Mouse (Mus musculus): ENCODE results near the gene Slc43a2. TPM values are rescaled to one million over a fixed set of nuclear protein-coding genes. Genes with fewer than 3 reads are reported as not detected.

The Slc43a2 gene
- polyA plus RNA-seq, 1 experiment from 2014 or later: 20.2 TPM

Small RNA genes lying within 50 kb of the gene (microRNA-seq; reads per million reads assigned to microRNA genes)
- gene Mir3971: not detected

Other genes starting within 250 kb of the Slc43a2 start
- 49.1 and 49.6 TPM in 2 replicates for gene Rpa1, start 183.4 kb upstream of the Slc43a2 start, polyA plus RNA-seq (2015; fragmentation: Nextera tagmentation; extraction: Ambion mirVana)
- 16.8 and 17.2 TPM in 2 replicates for gene Smyd4, start 183.3 kb upstream of the Slc43a2 start, polyA plus RNA-seq (2015; fragmentation: Nextera tagmentation; extraction: Ambion mirVana)
- gene Serpinf1, start 109.0 kb upstream of the Slc43a2 start, polyA plus RNA-seq (2015; fragmentation: Nextera tagmentation; extraction: Ambion mirVana): 29.8 and 42.7 TPM in 2 replicates
- 0.37 TPM in 1 of 2 replicates, not detected in the other for gene Serpinf2, start 92.1 kb upstream of the Slc43a2 start, polyA plus RNA-seq (2015; fragmentation: Nextera tagmentation; extraction: Ambion mirVana)
- 8.4 and 8.7 TPM in 2 replicates for gene Wdr81, start 77.0 kb upstream of the Slc43a2 start, polyA plus RNA-seq (2015; fragmentation: Nextera tagmentation; extraction: Ambion mirVana)
- 2.2 and 2.8 TPM in 2 replicates for gene Tlcd2, start 70.0 kb upstream of the Slc43a2 start, polyA plus RNA-seq (2015; fragmentation: Nextera tagmentation; extraction: Ambion mirVana)
- 54.8 and 56.4 TPM in 2 replicates for gene Prpf8, start 44.9 kb upstream of the Slc43a2 start, polyA plus RNA-seq (2015; fragmentation: Nextera tagmentation; extraction: Ambion mirVana)
- 1.9 and 2.0 TPM in 2 replicates for gene Rilp, start 21.6 kb upstream of the Slc43a2 start, polyA plus RNA-seq (2015; fragmentation: Nextera tagmentation; extraction: Ambion mirVana)
- 4.6 and 5.2 TPM in 2 replicates for gene Scarf1, start 18.2 kb upstream of the Slc43a2 start, polyA plus RNA-seq (2015; fragmentation: Nextera tagmentation; extraction: Ambion mirVana)
- 103 and 116 TPM in 2 replicates for gene Pitpna, start 56.4 kb downstream of the Slc43a2 start, polyA plus RNA-seq (2015; fragmentation: Nextera tagmentation; extraction: Ambion mirVana)
- gene Inpp5k, start 99.3 kb downstream of the Slc43a2 start, polyA plus RNA-seq (2015; fragmentation: Nextera tagmentation; extraction: Ambion mirVana): 45.1 and 47.0 TPM in 2 replicates
- 9.4 and 9.8 TPM in 2 replicates for gene Myo1c, start 118.8 kb downstream of the Slc43a2 start, polyA plus RNA-seq (2015; fragmentation: Nextera tagmentation; extraction: Ambion mirVana)
- 117 and 118 TPM in 2 replicates for gene Crk, start 147.6 kb downstream of the Slc43a2 start, polyA plus RNA-seq (2015; fragmentation: Nextera tagmentation; extraction: Ambion mirVana)
- 1,262 and 1,349 TPM in 2 replicates for gene Ywhae, start 201.2 kb downstream of the Slc43a2 start, polyA plus RNA-seq (2015; fragmentation: Nextera tagmentation; extraction: Ambion mirVana)

All from midbrain, embryonic 15.5 days (tissue).